Mouse (Mus musculus): ENCODE data around the gene Srcin1.

Srcin1 gene

GRCm38 (mm10) chr11:97468639-97469287 lies 107.2 kb downstream of the Srcin1 start:
- DNase-seq (ENCODE audit: low read depth, low spot score), result peak; percentile 75

DNA sequence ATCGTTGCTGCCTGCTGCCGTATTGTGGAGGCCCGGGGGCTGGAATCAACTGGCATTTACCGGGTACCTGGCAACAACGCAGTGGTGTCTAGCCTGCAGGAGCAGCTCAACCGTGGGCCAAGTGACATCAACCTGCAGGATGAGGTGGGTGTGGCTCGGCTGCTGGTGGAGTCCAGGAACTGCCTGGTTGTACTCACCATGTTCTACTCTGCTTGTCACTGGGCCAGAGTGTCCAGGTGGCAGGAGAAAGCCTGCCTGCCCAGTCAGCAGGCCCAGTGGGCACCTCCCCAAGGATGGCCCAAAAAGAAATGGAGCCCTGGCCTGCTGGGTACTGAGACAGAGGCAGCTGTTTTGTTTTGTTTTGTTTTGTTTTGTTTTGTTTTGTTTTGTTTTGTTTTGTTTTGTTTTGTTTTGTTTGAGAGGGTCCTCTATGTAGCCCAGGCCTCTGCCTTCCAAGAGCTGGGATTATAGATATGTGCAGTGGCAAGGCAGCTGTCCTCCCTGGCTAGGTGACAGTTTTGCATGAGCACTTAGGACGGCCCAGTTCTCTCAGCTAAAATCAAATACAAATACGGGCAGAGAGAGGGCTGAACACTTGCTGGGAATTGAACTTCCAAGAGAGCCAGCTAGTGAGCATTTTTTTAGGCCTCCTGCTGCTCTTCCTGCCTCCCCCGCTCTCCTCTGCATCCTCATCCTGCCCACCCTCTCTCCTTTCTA lies 109.4 kb downstream of the Srcin1 start:
- no peak for DNase-seq (ENCODE audit: low read depth, low spot score)

DNA sequence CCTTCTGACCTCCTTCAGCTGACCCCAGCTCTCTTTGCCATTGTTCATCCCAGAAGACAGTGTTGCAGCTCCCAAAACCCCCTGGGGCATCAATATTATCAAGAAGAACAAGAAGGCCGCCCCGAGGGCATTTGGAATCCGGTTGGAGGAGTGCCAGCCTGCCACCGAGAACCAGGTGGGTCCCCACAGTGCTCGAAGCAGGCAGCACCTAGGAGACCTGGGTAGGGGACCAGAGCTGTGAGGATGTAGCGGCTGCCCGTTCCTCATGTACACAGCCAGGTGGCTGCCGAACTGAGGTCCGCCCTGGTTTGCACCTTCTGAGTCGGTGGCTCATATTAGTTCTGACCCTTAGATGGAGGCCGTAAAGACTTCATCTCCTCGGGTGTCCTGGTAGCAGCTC lies 110.0 kb downstream of the Srcin1 start:
- DNase-seq (ENCODE audit: low read depth, low spot score), result no peak

GRCm38 (mm10) chr11:97463991-97464390 lies 112.0 kb downstream of the Srcin1 start:
- no peak for DNase-seq (ENCODE audit: low read depth, low spot score)

DNA sequence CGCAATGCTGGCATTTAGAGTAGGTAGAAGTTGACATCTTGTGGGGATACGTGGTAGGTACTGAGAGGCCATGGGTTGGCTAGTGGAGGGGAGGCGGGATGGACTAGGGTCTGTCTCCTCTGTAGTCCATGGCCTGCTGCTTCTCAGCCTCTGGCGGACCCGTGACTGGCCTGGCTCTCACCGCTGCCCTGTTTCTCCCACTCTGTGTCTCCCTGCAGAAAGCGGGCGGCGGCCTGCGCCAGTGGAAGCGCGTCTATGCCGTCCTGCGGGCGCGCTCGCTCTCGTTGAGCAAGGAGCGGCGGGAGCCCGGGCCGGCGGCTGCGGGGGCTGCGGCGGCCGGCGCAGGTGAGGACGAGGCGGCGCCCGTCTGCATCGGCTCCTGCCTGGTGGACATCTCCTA lies 112.8 kb downstream of the Srcin1 start:
- DNase-seq (ENCODE audit: low read depth, low spot score), result no peak

GRCm38 (mm10) chr11:97462538-97462937 lies 113.4 kb downstream of the Srcin1 start:
- no peak for DNase-seq (ENCODE audit: low read depth, low spot score)

DNA sequence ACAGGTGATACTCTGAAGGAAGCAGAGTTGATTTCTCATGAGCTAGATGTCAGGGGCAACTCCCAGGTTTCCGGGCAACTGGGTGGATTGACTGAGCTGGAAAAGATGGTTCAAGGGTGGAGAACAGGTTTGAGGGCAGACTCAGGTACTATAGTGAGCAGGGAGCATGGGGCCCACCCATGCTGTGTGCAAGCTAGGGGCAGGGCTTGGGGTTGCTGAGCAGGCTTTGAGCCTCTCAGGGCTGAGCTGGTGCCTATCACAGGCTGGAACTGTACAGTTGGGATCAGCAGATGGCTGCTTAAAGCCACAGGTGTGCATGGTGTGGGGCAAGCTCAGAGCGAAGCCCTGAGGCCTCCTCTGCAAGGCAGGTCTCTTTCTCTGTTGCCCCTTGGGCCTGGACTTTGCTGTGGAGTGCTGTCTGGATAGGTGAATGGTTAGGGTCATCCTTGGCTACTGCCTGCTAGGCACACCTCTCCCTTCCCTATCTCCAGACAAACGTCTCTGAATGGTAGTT lies 114.6 kb downstream of the Srcin1 start:
- DNase-seq (ENCODE audit: low read depth, low spot score), result no peak

All from embryo, embryonic 11.5 days (tissue).